Mouse (Mus musculus) ovary, adult 18-20 months (tissue): ENCODE data around the gene Tnik.

Experiments used
- DNase-seq: peaks from one replicate; pipeline ENCODE4 v3.0.0; 2022; ENCODE audit warnings: low spot score, mixed read lengths

The Tnik gene

DNA sequence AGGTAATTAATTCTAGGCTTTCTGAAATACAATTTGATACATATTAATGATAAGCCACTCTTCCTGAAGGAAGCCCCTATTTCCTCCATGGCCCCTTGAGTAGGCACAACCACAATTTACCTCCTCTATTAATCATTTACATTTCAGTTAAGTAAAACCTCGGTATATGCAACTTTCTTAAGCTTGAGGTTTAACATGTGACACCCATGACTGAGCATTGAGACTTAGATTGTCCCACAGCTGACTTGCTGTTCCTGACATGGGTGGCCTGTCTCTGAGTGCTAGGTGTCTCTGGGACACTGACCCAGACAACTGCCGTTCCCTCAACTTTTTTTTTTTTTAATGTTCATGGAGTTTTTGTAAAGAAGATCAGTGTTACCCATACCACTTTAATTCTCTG lies 358.8 kb downstream of the Tnik start:
- no peak for DNase-seq

DNA sequence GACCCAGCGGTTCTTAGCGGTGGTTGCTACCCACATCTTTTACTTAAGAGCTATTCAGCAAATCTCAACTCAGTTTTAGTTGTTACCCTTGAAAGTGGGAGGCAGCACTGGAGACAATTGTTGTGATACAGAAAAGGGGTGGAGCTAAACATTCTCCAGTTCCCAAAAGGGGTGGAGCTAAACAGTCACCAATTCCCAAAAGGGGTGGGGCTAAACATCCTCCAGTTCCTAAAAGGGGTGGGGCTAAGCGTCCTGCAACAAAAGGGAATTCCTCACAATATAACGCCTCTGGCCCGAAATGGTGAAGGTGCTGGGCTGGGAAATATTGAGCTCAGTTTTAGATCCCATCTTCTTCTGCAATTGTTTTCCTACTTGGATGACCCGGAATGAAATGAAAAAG lies 363.8 kb downstream of the Tnik start:
- no peak for DNase-seq

DNA sequence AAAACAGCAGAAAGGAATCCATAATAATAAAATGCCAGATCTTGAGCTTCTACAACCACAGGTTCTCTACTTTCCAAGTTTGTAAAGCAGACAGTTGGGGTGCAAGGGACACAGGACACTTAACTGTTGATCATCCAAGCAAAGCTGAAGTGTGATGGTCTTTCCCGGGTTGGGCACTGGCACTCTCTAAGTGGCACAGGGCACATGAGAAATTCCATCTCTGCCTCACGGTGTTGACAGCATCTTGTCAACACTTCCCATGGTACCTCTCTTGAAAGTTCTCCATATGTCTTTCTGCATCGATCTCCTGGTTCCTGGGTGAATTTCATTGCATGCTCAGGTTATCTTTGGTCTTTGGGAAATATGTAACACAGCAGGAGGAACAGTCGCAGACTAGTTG lies 373.8 kb downstream of the Tnik start:
- no peak for DNase-seq

DNA sequence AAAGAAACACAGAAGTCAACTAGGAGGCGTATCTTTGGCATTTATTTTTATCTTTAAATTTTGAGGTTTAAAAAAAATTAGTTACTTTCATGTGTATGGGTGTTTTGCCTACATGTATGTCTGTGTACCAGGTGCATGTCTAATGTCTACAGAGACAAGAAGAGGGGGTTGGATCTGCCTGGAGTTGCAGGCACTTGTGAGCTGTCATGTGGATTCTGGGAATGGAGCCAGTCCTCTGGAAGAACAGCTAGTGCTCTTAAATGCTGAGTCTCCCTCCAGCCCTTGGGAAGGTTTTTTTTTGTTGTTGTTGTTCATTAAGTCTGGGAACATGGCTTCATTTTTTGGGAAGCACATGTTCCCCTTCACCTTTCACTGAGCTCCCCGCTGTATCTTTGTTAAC lies 375.9 kb downstream of the Tnik start:
- DNase-seq: no peak

DNA sequence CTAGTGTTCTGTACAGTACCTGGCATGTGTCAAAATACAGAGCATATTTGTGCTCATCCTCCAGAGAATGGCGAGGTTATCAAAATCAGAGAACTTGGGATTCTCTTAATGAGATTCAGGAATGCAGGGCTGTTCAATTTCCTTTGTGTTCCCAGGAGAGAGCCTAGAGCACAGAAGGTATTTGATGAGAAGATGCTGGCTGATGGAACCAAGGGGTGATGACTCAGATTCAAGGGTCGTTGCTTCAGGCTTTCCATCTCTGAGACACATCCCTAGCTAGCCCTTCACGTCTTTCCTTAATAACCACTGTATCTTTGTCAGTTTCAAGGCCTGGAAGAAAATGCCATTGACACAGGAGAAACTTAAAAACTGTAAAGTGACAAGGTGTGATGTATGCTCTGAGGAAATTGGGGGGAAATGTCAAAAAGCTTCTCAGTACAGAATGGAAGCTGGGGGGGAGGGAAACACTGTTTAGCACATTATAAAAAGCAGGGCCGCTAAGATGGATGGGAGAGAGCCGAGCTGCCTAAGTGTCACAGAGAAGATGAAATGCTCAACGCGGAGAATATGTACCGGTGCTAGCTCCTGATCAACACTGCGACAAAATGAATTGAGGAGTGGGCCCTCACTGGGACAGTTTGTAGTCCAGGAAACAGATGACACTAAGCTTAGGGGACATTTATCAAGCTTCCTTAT lies 380.4 kb downstream of the Tnik start:
- DNase-seq: no peak

DNA sequence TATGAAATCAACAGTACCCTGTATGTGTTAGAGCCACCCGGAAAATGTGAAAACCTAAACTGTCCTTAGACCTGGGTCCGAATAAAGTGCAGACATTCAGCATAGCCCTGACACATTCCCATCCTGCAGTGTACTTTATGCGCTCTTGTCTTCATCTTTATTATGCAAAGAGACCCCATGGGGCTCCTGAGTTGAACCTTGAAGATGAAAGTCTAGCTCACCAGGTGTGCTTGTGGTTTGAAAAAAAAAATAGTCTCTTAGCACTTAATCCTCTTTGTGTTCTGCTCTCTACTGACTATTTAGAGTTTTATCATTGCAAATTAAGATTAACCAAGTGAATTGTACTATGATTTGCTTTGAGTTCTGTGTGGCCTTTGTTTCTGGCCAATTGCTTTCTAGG lies 389.6 kb downstream of the Tnik start:
- DNase-seq: no peak

GRCm38 (mm10) chr3:28653043-28653442 lies 390.0 kb downstream of the Tnik start:
- no peak for DNase-seq

- no peak for DNase-seq
Observed at GRCm38 (mm10) chr3:28654740-28655139, 391.7 kb downstream of the Tnik start.

GRCm38 (mm10) chr3:28658349-28658748 lies 395.3 kb downstream of the Tnik start:
- DNase-seq: no peak

GRCm38 (mm10) chr3:28680851-28681250 lies 417.8 kb downstream of the Tnik start:
- DNase-seq: no peak

- no peak for DNase-seq
Observed at GRCm38 (mm10) chr3:28681866-28682265, 418.9 kb downstream of the Tnik start.

DNA sequence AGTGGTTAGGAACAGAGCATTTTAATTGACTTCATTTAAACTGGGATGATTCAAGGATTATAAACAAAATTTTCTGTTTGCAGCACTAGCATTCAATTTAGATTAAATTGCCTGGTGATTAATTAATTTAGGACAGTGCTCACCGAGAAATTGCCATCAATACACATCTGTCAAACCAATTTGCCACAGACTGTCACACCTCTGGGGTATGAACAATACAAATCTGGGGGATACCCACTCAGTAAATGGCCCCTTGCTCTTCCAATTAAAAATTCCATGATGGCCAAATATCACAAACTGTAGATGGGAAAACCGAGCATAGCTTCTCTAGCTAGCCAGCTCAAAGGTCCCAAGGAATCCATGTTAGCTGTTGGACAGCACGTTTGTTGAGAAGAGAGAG lies 419.4 kb downstream of the Tnik start:
- no peak for DNase-seq

DNA sequence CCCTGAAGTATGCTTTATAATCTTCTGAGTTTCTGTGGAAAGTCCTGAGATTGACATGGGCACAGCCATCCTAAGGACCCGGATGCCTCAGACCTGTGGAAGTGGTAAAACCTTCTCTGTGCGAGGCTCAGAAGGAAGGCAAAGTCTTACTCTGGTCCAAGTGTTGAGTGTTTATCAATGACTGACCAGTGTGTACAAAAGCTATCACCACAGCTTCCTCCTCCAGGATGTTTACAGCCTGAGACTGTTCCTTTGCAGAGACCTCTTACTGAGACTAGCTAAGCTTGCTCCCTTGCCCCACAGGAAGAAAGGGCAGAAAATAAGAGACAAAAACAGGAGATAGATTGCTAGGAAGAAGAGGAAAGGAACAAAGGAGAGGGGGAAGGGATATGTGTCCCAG lies 422.5 kb downstream of the Tnik start:
- DNase-seq: no peak

DNA sequence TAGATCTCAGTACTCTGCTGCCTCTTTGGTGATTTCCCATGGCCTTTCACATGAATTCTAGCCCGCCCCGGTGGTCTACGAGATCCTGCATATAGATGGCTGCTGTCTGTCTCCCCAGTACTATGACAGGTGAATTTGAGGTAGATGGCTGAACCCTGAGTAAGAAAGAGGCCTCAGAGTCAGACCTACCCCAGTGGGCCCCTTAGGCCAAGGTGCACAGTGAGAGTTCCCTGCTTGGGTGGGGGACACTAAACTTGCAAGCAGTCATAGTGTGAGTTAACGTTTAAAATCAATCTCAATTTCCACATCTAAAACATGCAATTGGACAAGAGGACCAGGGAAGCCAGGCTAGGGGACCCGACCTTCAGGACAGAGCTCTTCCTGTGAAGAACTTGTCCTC lies 431.8 kb downstream of the Tnik start:
- DNase-seq: no peak

DNA sequence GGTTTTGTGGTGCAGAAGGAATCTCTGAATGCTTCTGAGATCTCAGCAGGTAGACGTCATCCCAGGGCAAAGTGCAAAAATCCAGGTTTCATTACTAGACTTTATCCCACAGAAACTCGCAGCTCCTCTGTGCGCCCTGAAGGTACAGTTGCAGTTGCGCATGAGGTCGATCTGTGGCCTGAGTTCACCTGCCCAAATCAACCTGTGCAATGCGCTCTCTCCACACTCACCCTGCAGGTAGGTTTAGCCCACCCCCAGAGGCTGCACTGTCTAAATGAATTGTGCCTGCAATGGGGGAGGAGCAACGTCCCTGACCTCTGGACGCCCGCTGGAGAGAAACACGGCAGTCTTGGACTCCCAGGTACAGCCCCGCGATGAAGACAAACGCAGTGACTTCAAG lies 432.6 kb downstream of the Tnik start:
- DNase-seq: no peak

DNA sequence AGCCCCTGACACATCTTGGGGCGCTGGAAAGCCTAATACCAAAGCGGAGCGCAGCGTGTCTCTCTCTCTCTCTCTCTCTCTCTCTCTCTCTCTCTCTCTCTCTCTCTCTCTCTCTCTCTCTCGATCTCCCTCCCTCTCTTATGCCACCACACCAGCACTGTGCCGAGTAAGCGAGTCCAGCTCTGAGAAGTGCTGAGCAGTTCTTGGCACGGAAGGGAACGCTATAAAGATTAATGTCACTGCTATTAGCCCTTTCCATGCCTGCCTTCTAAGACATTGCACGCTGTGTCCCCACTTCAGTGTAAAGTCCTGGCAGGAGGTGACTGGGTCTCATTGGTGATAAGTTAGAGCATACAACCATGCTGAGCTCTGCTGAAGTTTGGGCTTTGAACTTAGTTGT lies 433.1 kb downstream of the Tnik start:
- DNase-seq: no peak

DNA sequence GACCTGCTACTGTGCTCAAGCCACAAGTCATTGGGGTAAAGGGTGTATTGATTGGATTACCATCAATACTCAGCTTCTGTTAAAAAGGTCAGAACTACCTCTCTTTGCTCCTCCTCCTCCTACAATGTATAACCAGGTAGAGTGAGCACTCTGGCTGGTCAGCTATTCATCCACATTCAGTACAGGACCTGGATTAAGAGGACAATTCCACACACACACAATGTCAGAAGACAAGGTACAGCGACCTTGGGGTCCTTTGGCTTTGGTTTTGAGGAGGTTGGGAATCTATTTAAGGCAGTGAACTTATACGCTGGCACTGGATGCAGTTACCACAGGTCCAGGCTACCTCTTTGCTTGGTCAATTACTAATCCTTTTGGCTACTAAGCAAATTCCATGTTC lies 434.8 kb downstream of the Tnik start, which contains the start of gene Slc2a2:
Gene Slc2a2 (plus strand): TSS at position 107 of the 400 bp plus-strand sequence.
- DNase-seq: no peak

- no peak for DNase-seq
Observed at GRCm38 (mm10) chr3:28699601-28700000, 436.6 kb downstream of the Tnik start.

DNA sequence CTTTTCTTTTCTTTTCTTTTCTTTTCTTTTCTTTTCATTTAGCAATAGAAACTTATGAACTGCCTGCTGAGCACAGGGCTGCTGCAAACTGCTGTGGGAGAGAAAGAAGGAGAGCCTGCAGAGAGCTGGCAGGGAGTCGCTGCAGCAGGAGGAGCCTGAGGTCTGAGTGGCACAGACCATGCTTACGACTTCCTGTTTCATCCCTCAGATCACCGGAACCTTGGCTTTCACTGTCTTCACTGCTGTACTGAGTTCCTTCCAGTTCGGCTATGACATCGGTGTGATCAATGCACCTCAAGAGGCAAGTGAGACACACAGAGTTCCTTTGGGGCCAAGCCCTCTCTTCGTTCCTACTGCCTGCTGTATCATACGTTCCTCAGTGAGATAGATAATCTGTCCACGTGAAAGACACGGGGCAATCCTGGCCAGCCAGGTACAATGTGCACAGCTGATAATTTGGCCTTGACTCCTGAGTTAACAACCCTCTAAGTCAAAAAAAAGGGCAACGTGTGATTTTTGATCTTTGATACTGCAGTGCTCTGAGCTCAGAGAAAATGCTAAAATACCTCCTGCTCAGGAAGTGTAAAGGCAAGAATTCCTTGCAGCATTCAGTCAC lies 442.6 kb downstream of the Tnik start:
- DNase-seq: no peak

DNA sequence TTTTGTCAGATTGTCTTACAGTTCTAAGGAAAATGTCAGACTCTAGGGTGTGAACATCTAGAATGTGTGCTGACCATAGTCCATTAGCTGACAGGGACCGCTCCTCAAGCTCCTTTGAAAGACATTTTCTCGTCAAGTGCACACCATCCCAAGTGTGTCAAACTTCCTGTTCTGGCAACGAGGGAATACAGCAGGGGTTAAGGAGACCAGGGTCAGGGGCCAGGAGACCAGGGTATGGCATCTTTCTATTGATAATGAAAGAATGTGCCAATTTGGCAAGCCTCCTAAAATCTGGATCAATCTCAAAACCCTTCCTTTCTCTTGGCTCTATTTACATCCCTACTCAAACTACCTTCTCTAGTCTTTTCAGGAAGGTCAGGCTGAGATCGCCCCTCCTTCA lies 443.7 kb downstream of the Tnik start:
- no peak for DNase-seq

- no peak for DNase-seq
Observed at GRCm38 (mm10) chr3:28709740-28710139, 446.7 kb downstream of the Tnik start.

GRCm38 (mm10) chr3:28713913-28714698 lies 451.1 kb downstream of the Tnik start:
- no peak for DNase-seq

DNA sequence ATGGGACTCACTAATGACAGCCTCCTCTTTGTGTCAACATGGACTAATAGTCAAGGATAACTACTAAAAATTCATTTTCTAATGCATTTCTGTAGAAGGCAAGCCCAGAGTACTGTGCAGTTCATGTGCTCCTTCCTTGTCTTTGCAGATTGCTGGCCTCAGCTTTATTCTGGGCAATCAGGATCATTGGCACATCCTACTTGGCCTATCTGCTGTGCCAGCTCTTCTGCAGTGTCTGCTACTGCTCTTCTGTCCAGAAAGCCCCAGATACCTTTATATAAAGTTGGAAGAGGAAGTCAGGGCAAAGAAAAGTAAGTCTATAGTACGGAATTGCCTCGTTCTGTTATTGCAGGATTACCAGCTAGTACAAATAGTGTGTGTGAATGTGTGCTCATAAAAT lies 455.5 kb downstream of the Tnik start:
- no peak for DNase-seq
